Mouse (Mus musculus): Measurements from ENCODE around the gene Ube2j1.

Ube2j1 gene

GRCm38 (mm10) chr4:33064986-33065385, 33.8 kb downstream of the Ube2j1 start:
- in situ Hi-C loops (cut with MboI; ENCODE audit: low pct_unique_long_range_greater_than_20kb in 1 of 2, low sequenced_read_pairs in 2 of 2, unreplicated experiment in 1 of 2) = no loop called here

DNA sequence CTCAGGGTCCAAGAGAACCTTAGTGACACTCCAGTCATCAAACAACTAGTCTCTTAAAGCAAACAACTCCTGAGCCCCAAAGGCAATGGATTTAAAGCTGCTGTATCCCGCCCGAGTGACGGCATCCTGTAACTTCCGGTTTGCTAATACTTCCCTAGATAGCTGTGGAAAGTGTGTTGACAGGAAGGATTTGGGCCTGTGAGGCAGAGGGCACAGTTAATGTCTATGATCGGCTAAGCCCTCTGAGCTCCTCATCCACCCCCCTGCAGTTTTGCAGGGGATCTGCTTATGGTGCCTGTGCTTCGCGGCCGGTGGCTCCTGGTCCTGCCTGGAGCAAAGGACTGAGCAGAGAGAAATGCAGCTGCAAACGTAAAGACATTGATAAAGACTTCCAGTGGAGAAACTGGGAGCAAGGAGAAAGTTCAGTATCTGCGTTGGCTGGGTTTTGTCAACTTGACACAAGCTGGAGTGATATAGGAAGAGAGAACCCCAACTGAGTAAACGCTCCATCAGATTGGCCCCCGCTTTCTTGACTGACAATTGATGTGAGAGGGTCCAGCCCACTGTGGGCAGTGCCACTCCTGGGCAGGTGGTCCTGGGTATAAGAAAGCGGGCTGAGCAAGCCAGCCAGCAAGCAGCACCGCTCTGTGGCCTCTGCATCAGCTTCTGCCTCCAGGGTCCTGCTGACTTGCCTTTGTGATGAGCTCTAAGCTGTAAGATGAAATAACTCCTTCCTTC, 35.2 kb downstream of the Ube2j1 start:
- in situ Hi-C loops (cut with MboI; ENCODE audit: low pct_unique_long_range_greater_than_20kb in 1 of 2, low sequenced_read_pairs in 2 of 2, unreplicated experiment in 1 of 2) = no loop called here

- in situ Hi-C loops (cut with MboI; ENCODE audit: low pct_unique_long_range_greater_than_20kb in 1 of 2, low sequenced_read_pairs in 2 of 2, unreplicated experiment in 1 of 2) = no loop called here
Measured at GRCm38 (mm10) chr4:33067331-33067730, 36.1 kb downstream of the Ube2j1 start.

DNA sequence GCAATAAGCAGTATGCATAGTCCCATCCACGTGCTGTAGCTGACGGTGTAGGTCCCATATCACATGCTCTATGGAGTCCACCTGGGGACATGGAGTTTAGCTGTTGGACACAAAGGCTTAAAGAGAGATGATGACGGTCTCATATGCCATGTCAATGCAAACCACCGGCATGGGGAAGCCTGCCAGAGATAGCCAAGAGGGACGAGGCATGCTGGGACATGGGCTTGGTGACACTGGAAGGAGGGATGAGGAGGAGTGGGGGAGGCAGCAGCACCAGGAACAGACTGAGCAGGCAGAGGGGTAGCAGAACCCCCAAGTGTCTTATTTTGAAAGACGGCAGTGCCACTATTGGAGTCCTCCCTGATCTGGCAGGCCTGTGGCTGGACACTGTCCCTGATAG, 36.6 kb downstream of the Ube2j1 start:
- in situ Hi-C loops (cut with MboI; ENCODE audit: low pct_unique_long_range_greater_than_20kb in 1 of 2, low sequenced_read_pairs in 2 of 2, unreplicated experiment in 1 of 2) = no loop called here

- in situ Hi-C loops (cut with MboI; ENCODE audit: low pct_unique_long_range_greater_than_20kb in 1 of 2, low sequenced_read_pairs in 2 of 2, unreplicated experiment in 1 of 2) = no loop called here
Measured at GRCm38 (mm10) chr4:33068894-33069293, 37.7 kb downstream of the Ube2j1 start.

DNA sequence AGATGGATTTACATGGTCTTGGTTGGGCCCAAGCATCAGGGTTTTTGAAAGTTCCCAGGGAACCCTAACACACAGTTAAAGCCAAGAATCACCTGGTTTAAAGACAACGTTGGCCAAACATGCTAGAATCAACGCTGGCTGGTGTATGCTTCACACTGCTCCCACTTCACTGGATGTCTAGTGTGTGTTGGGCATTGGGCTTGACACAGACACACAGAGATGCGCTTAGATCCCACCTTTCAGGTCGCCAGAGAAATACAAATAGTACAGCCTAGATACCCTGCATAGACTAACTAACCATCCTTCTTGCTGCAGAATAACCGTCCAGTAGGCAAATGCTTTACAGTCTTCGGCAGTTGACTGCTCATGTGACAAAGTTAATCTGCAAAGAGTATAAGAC, 39.1 kb downstream of the Ube2j1 start:
- in situ Hi-C loops (cut with MboI; ENCODE audit: low pct_unique_long_range_greater_than_20kb in 1 of 2, low sequenced_read_pairs in 2 of 2, unreplicated experiment in 1 of 2) = no loop called here

DNA sequence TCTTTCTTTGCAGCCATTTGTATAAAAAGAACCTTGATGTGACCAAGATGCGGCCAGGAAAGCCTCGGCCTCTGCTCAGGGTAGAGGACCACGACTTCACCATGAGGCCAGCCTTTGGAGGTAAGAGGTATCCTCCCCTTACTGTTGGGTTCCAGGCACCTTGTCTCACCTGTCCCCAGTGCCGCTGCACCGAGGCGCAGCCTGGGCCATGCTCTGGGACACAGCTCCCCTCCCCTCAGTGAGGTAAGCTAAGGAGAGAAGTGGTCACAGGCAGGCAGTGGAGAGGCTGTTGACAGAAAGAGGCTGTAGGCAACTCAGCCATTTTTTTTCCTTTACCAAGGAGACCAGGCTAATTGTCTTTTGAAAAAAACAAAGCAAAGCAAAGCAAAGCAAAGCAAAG, 40.1 kb downstream of the Ube2j1 start:
- in situ Hi-C loops (cut with MboI; ENCODE audit: low pct_unique_long_range_greater_than_20kb in 1 of 2, low sequenced_read_pairs in 2 of 2, unreplicated experiment in 1 of 2) = no loop called here

DNA sequence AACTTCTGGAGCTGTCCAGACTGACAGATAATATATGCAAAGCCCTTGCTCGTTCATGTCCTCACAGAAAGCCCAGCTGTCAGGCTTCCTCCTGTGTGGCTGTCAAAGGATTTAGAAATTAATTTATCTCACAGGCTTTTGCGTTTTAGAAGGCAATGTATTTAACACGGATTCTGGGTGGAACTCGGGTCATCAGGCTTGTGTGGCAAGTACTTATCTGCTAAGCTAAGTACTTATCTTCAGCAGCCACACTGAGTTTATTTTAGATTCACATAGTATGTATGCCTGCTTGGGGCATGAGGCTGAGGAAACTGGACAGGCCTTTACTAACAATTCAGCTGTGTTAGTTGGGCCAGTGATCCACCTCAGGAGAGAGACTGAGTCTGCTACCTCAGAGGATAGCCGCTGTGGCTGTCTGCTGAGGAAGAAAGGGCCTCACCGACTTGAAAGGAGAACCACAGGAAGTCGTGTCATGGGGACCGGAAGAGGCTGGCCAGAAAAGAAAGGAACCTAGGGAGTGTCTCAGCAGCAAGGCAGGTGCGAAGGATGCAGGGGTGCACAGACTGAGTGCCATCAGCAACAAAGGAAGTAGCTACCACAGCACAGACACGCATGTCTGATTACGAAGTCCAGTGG, 41.4 kb downstream of the Ube2j1 start:
- in situ Hi-C loops (cut with MboI; ENCODE audit: low pct_unique_long_range_greater_than_20kb in 1 of 2, low sequenced_read_pairs in 2 of 2, unreplicated experiment in 1 of 2) = no loop called here

DNA sequence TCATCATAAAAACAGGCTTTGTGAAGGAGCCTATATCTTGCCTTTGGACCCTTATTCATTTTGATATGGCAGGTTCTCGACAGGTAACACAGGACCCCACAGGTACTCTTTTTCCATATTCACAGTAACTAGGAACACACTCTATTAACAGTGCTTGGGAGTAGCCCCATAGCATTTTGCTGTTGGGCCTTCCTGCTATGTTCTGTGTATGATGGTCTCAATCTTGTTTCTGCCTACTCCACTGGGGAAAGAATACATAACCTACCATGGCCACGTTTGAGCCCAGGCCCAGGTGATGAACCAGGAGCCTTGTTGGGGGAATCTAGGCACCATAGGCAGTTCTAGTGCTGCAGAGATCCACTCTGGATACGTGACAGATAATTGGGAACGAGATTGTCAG, 43.2 kb downstream of the Ube2j1 start:
- in situ Hi-C loops (cut with MboI; ENCODE audit: low pct_unique_long_range_greater_than_20kb in 1 of 2, low sequenced_read_pairs in 2 of 2, unreplicated experiment in 1 of 2) = no loop called here

- in situ Hi-C loops (cut with MboI; ENCODE audit: low pct_unique_long_range_greater_than_20kb in 1 of 2, low sequenced_read_pairs in 2 of 2, unreplicated experiment in 1 of 2) = no loop called here
Measured at GRCm38 (mm10) chr4:33074851-33075250, 43.6 kb downstream of the Ube2j1 start.

GRCm38 (mm10) chr4:33075776-33076524, 44.7 kb downstream of the Ube2j1 start:
- in situ Hi-C loops (cut with MboI; ENCODE audit: low pct_unique_long_range_greater_than_20kb in 1 of 2, low sequenced_read_pairs in 2 of 2, unreplicated experiment in 1 of 2) = no loop called here

DNA sequence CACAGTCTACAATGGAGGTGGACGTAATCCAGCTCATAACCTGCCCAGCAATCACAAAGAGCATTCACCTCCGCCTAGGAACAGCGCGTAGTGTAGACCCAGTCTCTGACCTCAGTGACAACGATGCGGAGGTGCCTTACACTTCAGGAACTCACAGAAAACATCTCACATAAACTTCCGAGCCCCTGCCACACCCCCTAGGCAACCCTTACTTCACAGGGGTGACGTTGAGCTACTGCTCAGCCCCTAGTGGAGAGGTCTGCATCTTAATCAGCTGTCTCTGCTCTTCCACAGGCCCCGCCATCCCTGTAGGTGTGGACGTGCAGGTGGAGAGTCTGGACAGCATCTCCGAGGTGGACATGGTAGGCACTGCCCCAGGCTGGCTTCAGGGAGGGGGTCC, 45.9 kb downstream of the Ube2j1 start:
- in situ Hi-C loops (cut with MboI; ENCODE audit: low pct_unique_long_range_greater_than_20kb in 1 of 2, low sequenced_read_pairs in 2 of 2, unreplicated experiment in 1 of 2) = no loop called here

DNA sequence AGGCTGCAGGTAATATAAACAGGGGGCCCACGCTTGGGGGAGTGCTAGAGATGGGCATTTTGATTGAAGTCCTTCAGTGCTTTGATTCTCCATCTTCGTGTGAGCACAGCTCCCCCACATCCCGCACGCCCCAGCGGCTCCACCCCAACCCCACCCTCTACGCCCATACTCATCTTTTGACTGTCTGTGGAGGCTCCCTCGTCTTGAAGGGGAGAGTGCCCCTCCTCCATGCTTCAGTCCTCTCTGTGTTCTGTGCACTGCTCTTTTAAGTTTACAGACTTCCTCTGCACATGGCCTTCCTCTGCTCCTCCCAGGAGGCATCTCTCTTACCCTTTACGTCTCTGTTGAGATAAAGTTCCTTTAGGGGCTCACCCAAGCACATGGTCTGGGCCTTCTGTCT, 46.5 kb downstream of the Ube2j1 start:
- in situ Hi-C loops (cut with MboI; ENCODE audit: low pct_unique_long_range_greater_than_20kb in 1 of 2, low sequenced_read_pairs in 2 of 2, unreplicated experiment in 1 of 2) = no loop called here

DNA sequence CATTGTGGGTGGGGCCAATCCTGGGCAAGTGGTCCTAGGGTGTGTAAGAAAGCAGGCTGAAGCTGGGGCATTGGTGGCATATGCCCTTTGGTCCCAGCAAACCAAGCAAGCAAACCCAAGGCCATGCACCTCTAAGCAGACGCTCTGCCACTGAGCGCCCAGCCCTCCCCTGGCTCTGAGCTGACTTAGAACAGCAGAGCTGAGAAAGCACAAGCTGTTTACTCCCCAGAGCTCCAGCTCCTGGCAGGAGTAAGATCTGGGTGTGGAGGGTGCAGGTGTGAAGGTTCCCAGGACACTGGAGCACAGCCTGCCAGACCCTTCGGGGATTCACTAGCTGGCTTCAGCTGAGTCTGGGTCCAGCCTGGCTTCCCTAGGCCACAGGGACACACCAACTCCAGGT, 47.3 kb downstream of the Ube2j1 start:
- in situ Hi-C loops (cut with MboI; ENCODE audit: low pct_unique_long_range_greater_than_20kb in 1 of 2, low sequenced_read_pairs in 2 of 2, unreplicated experiment in 1 of 2) = no loop called here

DNA sequence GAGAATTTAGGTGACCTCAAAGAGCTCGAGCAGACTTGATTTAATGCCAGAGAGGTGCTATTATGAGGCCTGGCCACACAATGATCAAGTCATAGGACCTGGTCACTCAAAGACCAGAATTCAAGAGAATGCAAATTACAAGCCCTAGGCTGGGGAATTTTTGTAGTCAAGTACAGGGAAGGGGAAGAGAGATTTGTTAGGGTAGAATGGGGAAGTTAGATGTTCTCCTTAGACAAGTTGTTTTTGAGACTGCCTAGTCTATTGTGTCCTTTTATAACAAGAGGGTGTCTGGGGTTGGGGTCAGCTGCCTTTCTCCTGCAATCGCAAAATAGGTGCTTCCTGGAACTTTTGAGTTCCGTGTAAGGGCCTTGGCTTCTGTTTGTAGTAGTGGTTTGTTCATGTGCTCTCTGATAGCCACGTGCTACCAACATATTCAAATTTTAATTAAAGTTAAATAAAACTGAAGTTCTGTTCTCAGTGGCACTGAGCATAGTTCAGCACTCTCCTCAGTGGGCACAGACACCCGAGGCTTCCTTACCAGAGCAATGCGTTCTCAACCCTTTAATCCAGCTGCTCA, 68.0 kb downstream of the Ube2j1 start:
- in situ Hi-C loops (cut with MboI; ENCODE audit: low pct_unique_long_range_greater_than_20kb in 1 of 2, low sequenced_read_pairs in 2 of 2, unreplicated experiment in 1 of 2) = no loop called here

All from mouse embryonic stem cell (cell line).